Mouse (Mus musculus) adrenal gland, adult 2 months (tissue): ENCODE data around the gene Chtf18. TPM values are rescaled to one million over a fixed set of nuclear protein-coding genes. Genes with fewer than 3 reads are reported as not detected.

ENCODE experiments used
- microRNA-seq, 2 experiments: library from miRNA; unstranded; fragments of <30 nt; microRNA quantifications; one replicate each; pipeline ENCODE4 v1.2.0; 2021
- polyA plus RNA-seq: library from polyadenylated mRNA; depleted of rRNA; stranded (reverse); fragments of >200 nt; gene quantifications from 2 replicates; pipeline ENCODE4 v1.2.3, GENCODE M21; 2012; rRNA removed
- total RNA-seq, 2 experiments: library from RNA; stranded (reverse); gene quantifications; 2 replicates each; pipeline ENCODE4 v1.2.3; 2021

Gene Chtf18
- total and polyA plus RNA-seq, 3 experiments = 1.8 to 3.0 (median 2.3) TPM

Small RNA genes within 50 kb of the gene (microRNA-seq; reads per million reads assigned to microRNA genes)
- 0 reads per million in 2 experiments for gene Gm25083

Other genes starting within 250 kb of the Chtf18 start
- 1 to 10 TPM in 1 of 2 experiments, under 1 TPM in 1; 0.97 to 1.0 TPM for gene Sstr5, start 230.1 kb downstream of the Chtf18 start, total RNA-seq
- 0.36 and 0.54 TPM in 2 replicates for gene Sstr5, start 230.1 kb downstream of the Chtf18 start, polyA plus RNA-seq
- 1 to 10 TPM in 1 of 2 experiments, under 1 TPM in 1; 0.83 to 1.5 TPM for gene Sox8, start 156.7 kb downstream of the Chtf18 start, total RNA-seq
- 1.6 and 2.8 TPM in 2 replicates for gene Sox8, start 156.7 kb downstream of the Chtf18 start, polyA plus RNA-seq
- gene Lmf1, start 148.3 kb downstream of the Chtf18 start, total RNA-seq = 10 to 100 TPM; 40.4 to 42.6 TPM
- gene Lmf1, start 148.3 kb downstream of the Chtf18 start, polyA plus RNA-seq = 30.3 and 35.8 TPM in 2 replicates
- 1 to 10 TPM; 1.1 to 1.4 TPM for gene Gng13, start 10.2 kb downstream of the Chtf18 start, total RNA-seq
- gene Gng13, start 10.2 kb downstream of the Chtf18 start, polyA plus RNA-seq = not detected in 2 replicates
- 10 to 100 TPM; 10.3 to 14.6 TPM for gene Rpusd1, start 251 bp upstream of the Chtf18 start, total RNA-seq
- 87.7 and 100 TPM in 2 replicates for gene Rpusd1, start 251 bp upstream of the Chtf18 start, polyA plus RNA-seq
- gene Mslnl, start 8.6 kb upstream of the Chtf18 start, total RNA-seq = not detected
- 0.18 and 0.26 TPM in 2 replicates for gene Mslnl, start 8.6 kb upstream of the Chtf18 start, polyA plus RNA-seq
- 10 to 100 TPM in 1 of 2 experiments, 1 to 10 TPM in 1; 6.0 to 10.3 TPM for gene Msln, start 27.0 kb upstream of the Chtf18 start, total RNA-seq
- gene Msln, start 27.0 kb upstream of the Chtf18 start, polyA plus RNA-seq = 4.1 and 5.2 TPM in 2 replicates
- gene Narfl, start 46.4 kb upstream of the Chtf18 start, total RNA-seq = 10 to 100 TPM; 31.0 to 31.2 TPM
- 18.9 and 22.1 TPM in 2 replicates for gene Narfl, start 46.4 kb upstream of the Chtf18 start, polyA plus RNA-seq
- gene Haghl, start 58.3 kb upstream of the Chtf18 start, total RNA-seq = 10 to 100 TPM; 16.6 to 33.7 TPM
- gene Haghl, start 58.3 kb upstream of the Chtf18 start, polyA plus RNA-seq = 67.2 and 70.8 TPM in 2 replicates
- not detected for gene Ccdc78, start 59.2 kb upstream of the Chtf18 start, total RNA-seq
- gene Ccdc78, start 59.2 kb upstream of the Chtf18 start, polyA plus RNA-seq = 0.11 TPM in 2 replicates
- 10 to 100 TPM; 52.0 to 81.1 TPM for gene Fam173a, start 65.5 kb upstream of the Chtf18 start, total RNA-seq
- 125 and 146 TPM in 2 replicates for gene Fam173a, start 65.5 kb upstream of the Chtf18 start, polyA plus RNA-seq
- 1 to 10 TPM in 1 of 2 experiments, not detected in 1; 1.2 TPM for gene AC134908.4, start 68.2 kb upstream of the Chtf18 start, total RNA-seq
- 0.96 TPM in 1 of 2 replicates, not detected in the other for gene AC134908.4, start 68.2 kb upstream of the Chtf18 start, polyA plus RNA-seq
- 10 to 100 TPM; 16.8 to 33.1 TPM for gene Metrn, start 69.7 kb upstream of the Chtf18 start, total RNA-seq
- gene Metrn, start 69.7 kb upstream of the Chtf18 start, polyA plus RNA-seq = 121 and 176 TPM in 2 replicates
- gene Fbxl16, start 81.7 kb upstream of the Chtf18 start, total RNA-seq = 10 to 100 TPM; 26.6 to 54.4 TPM
- 60.7 and 90.6 TPM in 2 replicates for gene Fbxl16, start 81.7 kb upstream of the Chtf18 start, polyA plus RNA-seq
- 10 to 100 TPM; 19.1 to 20.8 TPM for gene Wdr24, start 96.2 kb upstream of the Chtf18 start, total RNA-seq
- gene Wdr24, start 96.2 kb upstream of the Chtf18 start, polyA plus RNA-seq = 29.5 and 38.3 TPM in 2 replicates
- gene Jmjd8, start 101.4 kb upstream of the Chtf18 start, total RNA-seq = 100 to 1,000 TPM in 1 of 2 experiments, 10 to 100 TPM in 1; 99.4 to 111 TPM
- gene Jmjd8, start 101.4 kb upstream of the Chtf18 start, polyA plus RNA-seq = 99.1 and 121 TPM in 2 replicates
- 100 to 1,000 TPM; 149 to 184 TPM for gene Stub1, start 106.0 kb upstream of the Chtf18 start, total RNA-seq
- 224 and 236 TPM in 2 replicates for gene Stub1, start 106.0 kb upstream of the Chtf18 start, polyA plus RNA-seq
- 10 to 100 TPM in 1 of 2 experiments, 1 to 10 TPM in 1; 9.8 to 47.1 TPM for gene Rhbdl1, start 109.9 kb upstream of the Chtf18 start, total RNA-seq
- gene Rhbdl1, start 109.9 kb upstream of the Chtf18 start, polyA plus RNA-seq = 88.1 and 142 TPM in 2 replicates
- gene Gm20683, start 114.3 kb upstream of the Chtf18 start, total RNA-seq = 10 to 100 TPM; 14.0 to 16.3 TPM
- 192 and 239 TPM in 2 replicates for gene Gm20683, start 114.3 kb upstream of the Chtf18 start, polyA plus RNA-seq
- gene Rhot2, start 117.4 kb upstream of the Chtf18 start, total RNA-seq = 100 to 1,000 TPM; 107 to 127 TPM
- gene Rhot2, start 117.4 kb upstream of the Chtf18 start, polyA plus RNA-seq = 180 and 193 TPM in 2 replicates
- gene Wdr90, start 134.1 kb upstream of the Chtf18 start, total RNA-seq = 10 to 100 TPM; 13.9 to 15.1 TPM
- 75.1 and 83.0 TPM in 2 replicates for gene Wdr90, start 134.1 kb upstream of the Chtf18 start, polyA plus RNA-seq
- gene Mcrip2, start 141.3 kb upstream of the Chtf18 start, total RNA-seq = 100 to 1,000 TPM; 302 to 466 TPM
- gene Mcrip2, start 141.3 kb upstream of the Chtf18 start, polyA plus RNA-seq = 1,490 and 1,757 TPM in 2 replicates
- gene Mettl26, start 147.7 kb upstream of the Chtf18 start, total RNA-seq = 100 to 1,000 TPM in 1 of 2 experiments, 10 to 100 TPM in 1; 90.9 to 141 TPM
- 350 and 376 TPM in 2 replicates for gene Mettl26, start 147.7 kb upstream of the Chtf18 start, polyA plus RNA-seq
- 1 to 10 TPM in 1 of 2 experiments, under 1 TPM in 1; 0.52 to 2.1 TPM for gene Wfikkn1, start 153.4 kb upstream of the Chtf18 start, total RNA-seq
- gene Wfikkn1, start 153.4 kb upstream of the Chtf18 start, polyA plus RNA-seq = 2.1 and 2.5 TPM in 2 replicates
- gene Rab40c, start 192.3 kb upstream of the Chtf18 start, total RNA-seq = 10 to 100 TPM; 21.1 to 27.3 TPM
- 52.1 and 68.8 TPM in 2 replicates for gene Rab40c, start 192.3 kb upstream of the Chtf18 start, polyA plus RNA-seq
- gene Pigq, start 217.5 kb upstream of the Chtf18 start, total RNA-seq = 100 to 1,000 TPM; 105 to 121 TPM
- gene Pigq, start 217.5 kb upstream of the Chtf18 start, polyA plus RNA-seq = 160 and 187 TPM in 2 replicates
- not detected for gene Nhlrc4, start 217.5 kb upstream of the Chtf18 start, total RNA-seq
- gene Nhlrc4, start 217.5 kb upstream of the Chtf18 start, polyA plus RNA-seq = not detected in 2 replicates
- not detected for gene A930017K11Rik, start 225.1 kb upstream of the Chtf18 start, total RNA-seq
- 0.13 TPM in 1 of 2 replicates, not detected in the other for gene A930017K11Rik, start 225.1 kb upstream of the Chtf18 start, polyA plus RNA-seq